Mouse (Mus musculus): ENCODE results near the gene 4930442H23Rik.
"Not testable (repeated sequence)": the region's sequence is repeated elsewhere in the genome, so short reads cannot be mapped to it uniquely, and the experiment has no call there.

4930442H23Rik gene

GRCm38 (mm10) chr10:81176466-81177271, 7.0 kb downstream of the 4930442H23Rik start, which contains the start of gene Eef2:
Gene Eef2, plus strand, starts transcription at chr10:81176631.
- DNase-seq (ENCODE audit: low spot score) = peak; percentile 97

- no peak for DNase-seq (ENCODE audit: low spot score)
These were observed 7.6 kb downstream of the 4930442H23Rik start for GRCm38 (mm10) chr10:81175936-81176465.

- not testable (repeated sequence) for DNase-seq (ENCODE audit: low spot score)
These were observed 8.3 kb downstream of the 4930442H23Rik start for GRCm38 (mm10) chr10:81175345-81175701.

GRCm38 (mm10) chr10:81174617-81175344, 8.9 kb downstream of the 4930442H23Rik start:
- DNase-seq (ENCODE audit: low spot score) = peak; percentile 82

DNA sequence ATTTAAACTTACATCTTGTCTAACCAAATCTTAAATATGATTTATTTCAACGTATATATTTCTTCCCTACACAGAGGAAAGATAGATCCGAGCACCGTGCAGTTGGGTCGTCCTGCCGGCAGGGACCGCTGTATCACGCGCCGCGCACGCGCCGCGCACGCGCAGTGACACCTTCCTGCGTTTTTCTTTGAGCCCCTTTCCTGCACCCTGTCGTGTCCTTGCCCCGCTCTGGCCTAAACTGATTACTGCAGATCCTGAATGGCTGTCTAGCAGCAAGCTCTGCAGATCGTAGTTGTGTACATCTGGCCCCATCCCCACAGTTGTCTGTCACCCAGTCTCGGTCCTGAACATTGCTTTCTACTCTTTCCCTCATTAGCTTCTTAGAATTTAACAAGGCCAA, 10.5 kb downstream of the 4930442H23Rik start:
- DNase-seq (ENCODE audit: low spot score) = no peak

- DNase-seq (ENCODE audit: low spot score) = not testable (repeated sequence)
These were observed 14.2 kb downstream of the 4930442H23Rik start for GRCm38 (mm10) chr10:81169411-81169900.

GRCm38 (mm10) chr10:81168521-81169244, 15.0 kb downstream of the 4930442H23Rik start:
- DNase-seq (ENCODE audit: low spot score) = peak; percentile 72

DNA sequence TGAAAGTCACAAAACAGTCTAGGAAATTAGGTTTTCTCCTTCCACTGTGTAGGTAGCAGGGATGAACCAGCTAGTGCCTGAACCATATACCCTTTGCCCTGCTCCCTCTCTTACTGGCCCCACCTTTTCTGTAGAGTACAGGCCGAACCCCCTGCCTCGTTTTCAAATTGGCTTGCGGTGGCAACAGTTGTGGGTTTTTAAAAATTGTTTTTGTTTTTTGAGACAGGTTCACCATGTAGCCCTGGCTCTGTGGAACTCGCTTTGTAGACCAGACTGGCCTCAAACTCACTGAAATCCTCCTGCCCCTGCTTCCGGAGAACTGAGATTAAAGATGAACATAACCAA, 15.6 kb downstream of the 4930442H23Rik start:
- DNase-seq (ENCODE audit: low spot score) = no peak

DNA sequence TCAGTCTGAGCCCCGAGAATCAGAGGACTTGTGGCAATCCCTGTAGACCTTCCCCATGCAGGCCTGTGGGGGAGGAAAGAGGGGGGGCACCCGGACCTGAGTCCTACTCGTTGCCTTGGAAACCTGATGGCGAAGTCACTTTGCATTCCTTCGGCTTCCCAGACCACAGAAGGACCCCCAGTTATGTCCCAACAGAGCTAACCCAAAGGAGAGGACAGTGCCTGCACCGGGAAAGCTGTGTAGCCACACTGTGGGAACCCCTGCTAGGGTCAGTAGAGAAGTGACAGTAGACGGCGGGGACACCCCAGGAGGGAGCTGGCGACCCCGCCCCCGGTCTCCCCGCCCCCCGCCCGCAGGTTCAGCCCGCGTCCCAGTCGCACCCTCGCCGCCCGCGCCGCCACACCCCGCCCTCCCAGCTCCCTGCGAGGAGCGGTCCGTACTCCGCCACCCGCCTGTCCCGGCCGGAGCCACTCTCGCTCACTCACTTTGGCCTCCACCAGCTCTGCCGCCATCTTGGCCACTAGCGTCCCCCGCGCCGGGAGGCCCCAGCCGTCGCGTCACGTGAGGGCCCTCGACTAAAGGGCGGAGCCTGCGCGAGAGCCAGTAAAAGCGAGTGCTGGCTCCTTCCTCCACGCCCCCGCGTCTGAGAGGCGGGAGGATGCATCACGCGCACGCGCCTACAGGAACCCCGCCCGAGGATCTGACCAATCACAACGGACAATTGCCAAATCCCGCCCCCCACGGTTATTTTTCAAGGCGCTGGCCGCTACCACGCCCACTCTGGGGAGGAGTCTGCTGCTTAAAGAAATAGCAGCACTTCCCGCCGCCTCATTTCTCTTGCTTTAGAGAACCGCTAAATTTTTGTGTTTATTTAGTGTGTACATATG, 16.2 kb downstream of the 4930442H23Rik start, which contains the start of gene Pias4:
Gene Pias4 (minus strand): TSS at position 724 of the 887 bp plus-strand sequence.
- peak; percentile 100 for DNase-seq (ENCODE audit: low spot score)

GRCm38 (mm10) chr10:81165118-81165517, 18.5 kb downstream of the 4930442H23Rik start:
- no peak for DNase-seq (ENCODE audit: low spot score)

GRCm38 (mm10) chr10:81162318-81162652, 21.4 kb downstream of the 4930442H23Rik start:
- DNase-seq (ENCODE audit: low spot score) = no peak

DNA sequence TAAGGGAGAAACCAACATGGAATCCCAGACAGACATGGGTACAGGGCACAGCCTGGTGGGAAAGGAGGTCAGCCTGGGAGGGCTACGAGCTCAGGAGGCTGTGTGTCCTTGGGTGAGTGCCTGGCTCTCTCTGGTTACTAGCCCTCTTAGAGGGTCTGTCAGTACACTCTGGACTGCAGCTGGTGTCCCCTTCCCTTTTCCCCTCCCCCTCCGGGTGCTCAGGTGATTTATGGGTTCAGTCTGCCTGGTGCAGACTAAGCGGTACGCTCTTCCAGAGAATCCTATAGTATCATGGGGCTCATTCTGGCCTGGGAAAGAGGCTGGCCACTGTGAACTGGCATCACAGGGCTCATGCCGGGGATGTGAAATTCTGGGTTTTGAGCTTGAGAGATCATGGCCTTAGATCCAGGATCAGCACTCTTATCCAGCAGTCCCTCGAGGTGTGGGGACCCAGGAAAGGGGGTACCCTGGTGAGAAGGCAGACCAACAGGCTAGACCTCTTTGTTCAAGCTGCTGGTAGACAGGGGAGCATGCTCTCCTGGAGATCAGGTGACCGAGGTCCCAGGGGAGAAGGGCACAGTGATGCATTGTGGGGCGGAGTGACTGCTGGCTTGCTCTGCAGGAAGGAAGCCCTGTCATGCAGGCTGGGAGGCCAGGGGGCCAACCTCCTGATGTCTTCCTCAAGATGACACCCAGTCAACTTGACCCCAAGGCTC, 21.9 kb downstream of the 4930442H23Rik start:
- DNase-seq (ENCODE audit: low spot score) = no peak

DNA sequence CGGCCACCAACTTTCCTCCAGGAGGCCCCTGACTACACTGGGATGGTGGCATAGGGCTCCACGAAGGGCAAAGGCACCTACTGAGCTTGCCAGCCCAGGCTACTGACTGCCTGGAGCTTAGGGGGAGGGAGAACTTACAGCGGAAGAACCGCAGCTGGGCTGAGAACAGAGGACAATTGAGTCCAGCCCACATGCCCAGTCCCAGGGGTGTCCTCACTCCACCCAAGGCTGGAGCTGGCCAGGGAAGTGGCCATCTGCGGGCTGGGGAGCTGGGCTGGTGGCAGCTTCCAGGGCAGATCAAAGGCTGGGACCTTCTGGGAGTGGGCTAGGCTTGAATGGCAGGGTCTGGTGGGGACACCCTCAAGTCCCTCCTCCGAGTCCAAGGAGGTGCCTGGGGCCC, 28.9 kb downstream of the 4930442H23Rik start:
- no peak for DNase-seq (ENCODE audit: low spot score)

- DNase-seq (ENCODE audit: low spot score) = no peak
These were observed 29.3 kb downstream of the 4930442H23Rik start for GRCm38 (mm10) chr10:81154313-81154712.

DNA sequence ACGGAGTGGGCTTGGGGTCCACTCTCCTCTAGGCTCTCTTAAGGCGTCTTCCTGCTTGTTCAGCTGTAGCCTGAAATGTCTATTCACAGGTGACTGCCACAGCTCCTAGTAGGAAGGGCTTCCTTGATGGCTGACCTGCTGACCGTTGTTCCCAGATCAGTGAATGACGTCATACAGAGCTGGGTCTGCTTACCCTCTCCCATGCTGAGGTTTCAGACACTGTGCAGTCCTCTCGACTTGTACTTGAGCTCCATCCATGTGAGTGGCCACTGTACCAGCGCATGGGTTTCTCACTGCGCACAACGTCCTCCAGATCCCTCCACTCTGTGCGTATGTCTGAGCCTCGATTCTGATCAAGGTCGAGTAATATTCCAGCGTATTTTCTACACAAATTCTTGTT, 31.0 kb downstream of the 4930442H23Rik start:
- DNase-seq (ENCODE audit: low spot score) = no peak

GRCm38 (mm10) chr10:81151261-81151660, 32.4 kb downstream of the 4930442H23Rik start:
- no peak for DNase-seq (ENCODE audit: low spot score)

GRCm38 (mm10) chr10:81146296-81146695, 37.4 kb downstream of the 4930442H23Rik start:
- DNase-seq (ENCODE audit: low spot score) = no peak

GRCm38 (mm10) chr10:81145778-81146177, 37.9 kb downstream of the 4930442H23Rik start:
- DNase-seq (ENCODE audit: low spot score) = no peak

DNA sequence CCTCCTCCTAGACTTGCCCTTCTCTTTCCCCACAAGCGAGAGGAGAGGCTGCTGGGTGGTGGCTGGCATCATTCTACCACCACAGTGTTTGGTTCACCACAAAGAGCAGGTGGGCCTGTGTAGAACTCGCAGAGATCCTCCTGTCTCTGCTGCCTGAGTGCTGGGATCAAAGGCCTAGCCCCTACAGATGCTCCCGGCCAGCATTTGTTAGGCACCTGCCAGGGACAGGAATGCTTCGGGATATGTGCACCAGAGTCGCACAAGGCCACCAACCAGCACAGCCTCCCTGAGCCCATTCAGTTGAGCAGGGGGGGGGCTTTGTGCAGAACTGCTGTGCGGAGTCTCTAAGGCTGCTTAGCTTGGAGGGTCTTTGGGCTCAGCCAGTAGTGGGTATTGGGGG, 38.3 kb downstream of the 4930442H23Rik start:
- DNase-seq (ENCODE audit: low spot score) = no peak

DNA sequence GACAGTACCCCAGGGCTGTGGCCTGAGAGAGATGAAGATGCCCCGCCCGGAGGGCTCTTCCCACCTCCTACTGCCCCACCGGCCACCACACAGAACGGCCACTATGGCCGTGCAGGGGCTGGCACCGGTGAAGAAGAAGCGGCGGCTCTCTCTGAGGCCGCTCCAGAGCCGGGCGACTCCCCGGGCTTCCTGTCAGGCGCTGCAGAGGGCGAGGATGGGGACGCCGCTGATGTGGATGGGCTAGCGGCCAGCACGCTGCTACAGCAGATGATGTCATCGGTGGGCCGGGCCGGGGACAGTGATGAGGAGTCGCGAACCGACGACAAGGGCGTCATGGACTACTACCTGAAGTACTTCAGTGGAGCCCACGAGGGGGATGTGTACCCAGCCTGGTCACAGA, 39.0 kb downstream of the 4930442H23Rik start:
- DNase-seq (ENCODE audit: low spot score) = no peak
